Mouse (Mus musculus) layer of hippocampus, adult 6 months (tissue): Measurements from ENCODE around the gene Osbpl11. TPM values are rescaled to one million over a fixed set of nuclear protein-coding genes. Genes with fewer than 3 reads are reported as not detected.

Source experiments
- long read RNA-seq, 2 experiments: library from polyadenylated mRNA; unstranded; transcript quantifications; one replicate each; pipeline ENCODE4 v2.0.0; 2019 to 2020
- polyA plus RNA-seq: library from polyadenylated mRNA; unstranded; fragments of <200 nt; fragmentation: Nextera tagmentation; gene quantifications from 2 replicates; pipeline ENCODE4 v1.2.3, GENCODE M21; 2021

Osbpl11 gene
- polyA plus RNA-seq, result 5.7 and 6.2 TPM in 2 replicates
- long read RNA-seq, experiment 1, full-length matches to known transcripts, result 8 of 18 reads
- long read RNA-seq, experiment 1, partial matches to known transcripts, result 6 of 18 reads
- long read RNA-seq, experiment 1, other reads (novel, unspliced or antisense), result 4 of 18 reads
- long read RNA-seq, experiment 2, full-length matches to known transcripts, result 73 of 110 reads
- long read RNA-seq, experiment 2, partial matches to known transcripts, result 21 of 110 reads
- long read RNA-seq, experiment 2, other reads (novel, unspliced or antisense), result 16 of 110 reads

DNA sequence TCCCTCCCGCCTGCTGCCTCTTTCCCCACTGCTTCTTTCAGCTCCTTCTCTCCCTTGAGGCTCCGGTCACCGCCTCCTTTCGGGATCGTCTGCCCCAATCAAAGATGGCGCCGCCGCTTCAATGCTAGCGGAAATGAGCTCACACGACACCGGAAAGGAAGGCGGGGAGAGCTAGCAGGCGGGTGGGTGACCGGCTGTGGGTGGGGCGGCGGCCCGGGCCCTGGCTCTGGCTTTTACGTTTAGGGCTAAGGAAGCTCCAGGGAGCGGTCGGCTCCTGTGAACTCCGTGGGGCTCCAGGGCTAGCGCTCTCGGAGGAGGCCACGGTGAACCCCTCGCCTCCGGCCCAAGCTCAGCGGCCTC lies at the start of gene Osbpl11:
Gene Osbpl11, plus strand, starts transcription at position 171 of the 360 bp plus-strand sequence.

DNA sequence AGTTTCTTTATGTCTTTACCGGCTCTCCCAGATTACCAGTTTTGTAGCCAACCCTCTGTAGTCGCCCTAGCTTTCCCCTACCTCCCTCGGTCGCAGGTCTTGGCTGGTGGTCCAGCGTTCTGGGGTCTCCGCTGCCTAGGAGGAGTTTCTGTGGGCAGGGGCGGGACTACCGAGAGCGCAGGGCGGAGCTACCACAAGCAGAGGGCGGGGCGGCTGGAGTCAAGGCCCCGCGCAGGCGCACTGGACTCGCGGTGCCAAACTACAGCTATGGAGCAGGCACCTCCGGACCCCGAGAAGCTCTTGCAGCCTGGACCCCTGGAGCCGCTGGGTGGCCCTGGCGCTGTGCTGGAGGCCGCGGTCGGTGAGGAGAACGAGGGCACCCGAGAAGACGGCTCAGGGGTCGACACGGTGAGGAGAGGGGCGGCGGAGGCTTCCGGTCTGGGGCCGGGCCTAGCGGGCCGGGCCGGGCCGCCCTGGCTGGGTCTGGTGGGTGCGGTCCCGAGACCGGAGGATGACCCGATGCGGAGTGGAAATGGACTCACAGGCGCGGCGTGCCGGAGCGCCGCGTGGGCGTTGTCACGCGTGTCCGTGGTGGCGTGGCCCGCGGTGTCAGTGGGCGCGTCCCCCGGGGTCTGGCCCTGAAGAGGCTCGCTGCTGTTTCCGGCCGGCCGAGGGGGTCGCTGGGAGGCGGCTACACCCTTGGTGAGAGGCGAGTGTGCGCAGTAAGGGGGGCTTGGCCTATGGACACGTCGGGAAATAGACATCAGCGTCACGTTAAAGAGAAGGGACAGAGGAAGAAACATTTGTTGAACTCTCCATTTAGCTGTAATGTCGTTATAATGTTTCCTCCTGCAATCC lies 66.6 kb downstream of the Osbpl11 start, which contains the start of gene Snx4:
Gene Snx4, plus strand, starts transcription at position 249 of the 858 bp plus-strand sequence.

Other genes starting within 250 kb of the Osbpl11 start
- gene Iqcg, start 128.9 kb upstream of the Osbpl11 start, polyA plus RNA-seq, result 1.5 and 2.8 TPM in 2 replicates
- gene Rpl35a, start 128.6 kb upstream of the Osbpl11 start, polyA plus RNA-seq, result 2,362 and 2,668 TPM in 2 replicates
- 2.1 and 2.2 TPM in 2 replicates for gene Lmln, start 122.5 kb upstream of the Osbpl11 start, polyA plus RNA-seq
- gene Snx4, start 66.4 kb downstream of the Osbpl11 start, polyA plus RNA-seq, result 30.1 and 32.1 TPM in 2 replicates
- gene Zfp148, start 195.8 kb downstream of the Osbpl11 start, polyA plus RNA-seq, result 27.8 and 29.2 TPM in 2 replicates